Mouse (Mus musculus) frontal cortex, adult (tissue): ENCODE data around the gene Sphk1.

Experiments
- ATAC-seq: cut with Nextera tagmentation; 2 replicates; pipeline ENCODE4 v1.9.2; 2017; ENCODE audit warnings: mild to moderate bottlenecking, moderate library complexity, mixed read lengths; ENCODE audit not compliant: low TSS enrichment

Sphk1 gene

DNA sequence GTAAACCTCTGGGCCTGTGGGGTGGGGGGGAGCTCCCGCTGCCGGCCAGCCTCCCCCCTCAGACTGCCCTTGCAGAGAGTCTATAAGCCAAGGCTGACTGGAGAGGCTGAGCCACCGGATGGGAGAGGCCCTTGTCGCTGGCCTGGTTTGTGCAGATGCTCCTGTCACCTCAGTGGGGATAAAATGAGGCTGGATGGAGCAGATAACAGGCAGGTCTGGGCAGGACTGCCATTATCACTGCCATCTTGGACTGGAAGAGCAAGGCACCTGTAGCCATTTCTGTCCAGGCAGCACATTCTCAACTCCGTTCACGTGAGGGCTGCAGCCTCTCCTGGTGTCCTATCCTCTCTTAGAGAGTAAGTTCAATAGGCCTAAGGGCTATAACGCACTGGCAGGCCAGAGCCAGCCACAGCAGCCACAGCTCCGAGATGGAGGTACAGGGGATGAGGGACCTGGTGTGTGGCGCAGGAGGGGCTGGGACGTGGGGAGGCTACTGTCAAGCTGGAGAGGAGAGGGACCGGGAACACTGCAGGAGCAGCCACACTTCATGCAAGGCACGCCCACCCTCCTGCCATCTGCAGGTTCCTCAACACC, 7.5 kb downstream of the Sphk1 start:
- ATAC-seq: no peak

DNA sequence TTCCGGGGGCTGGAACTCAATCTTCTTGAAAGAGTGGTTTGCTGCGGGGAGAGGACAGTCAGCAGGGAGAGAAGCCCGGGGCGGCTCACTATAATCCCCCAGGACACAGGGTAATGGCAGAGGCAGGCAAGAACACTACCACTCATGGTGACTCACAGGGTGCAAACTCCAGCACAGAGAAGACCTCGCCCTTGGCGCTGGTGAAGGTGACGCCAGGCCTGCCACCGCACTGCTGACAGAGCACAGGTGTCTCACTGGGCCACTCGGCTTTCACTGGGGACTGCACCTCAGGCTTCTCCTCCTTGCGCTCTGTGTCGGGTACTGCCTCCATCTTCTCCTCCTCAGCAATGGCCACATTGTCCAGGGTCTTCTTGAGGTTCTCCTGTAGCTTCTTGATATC, 10.5 kb downstream of the Sphk1 start:
- ATAC-seq: no peak

DNA sequence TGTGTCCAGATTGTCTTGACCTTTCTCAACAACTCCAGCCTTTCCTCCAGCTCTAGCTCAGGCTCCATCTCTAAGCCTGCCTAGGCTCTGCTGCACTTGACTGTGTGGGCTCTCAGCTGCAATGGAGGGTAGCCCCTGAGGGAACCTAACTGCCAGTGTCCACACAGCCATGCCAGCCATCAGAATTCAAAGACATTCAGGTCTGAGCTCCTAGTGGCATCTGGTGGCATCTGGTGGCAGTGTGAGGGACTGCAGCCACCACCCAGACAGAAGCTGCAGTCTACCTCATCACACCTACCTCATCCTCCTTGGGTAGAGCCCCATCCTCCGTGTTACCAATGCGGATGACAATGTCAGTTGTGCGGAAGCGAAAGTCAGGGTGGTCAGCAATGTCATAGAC, 12.4 kb downstream of the Sphk1 start:
- ATAC-seq: peak; percentile 60; the same call in 1 of the 2 replicates

DNA sequence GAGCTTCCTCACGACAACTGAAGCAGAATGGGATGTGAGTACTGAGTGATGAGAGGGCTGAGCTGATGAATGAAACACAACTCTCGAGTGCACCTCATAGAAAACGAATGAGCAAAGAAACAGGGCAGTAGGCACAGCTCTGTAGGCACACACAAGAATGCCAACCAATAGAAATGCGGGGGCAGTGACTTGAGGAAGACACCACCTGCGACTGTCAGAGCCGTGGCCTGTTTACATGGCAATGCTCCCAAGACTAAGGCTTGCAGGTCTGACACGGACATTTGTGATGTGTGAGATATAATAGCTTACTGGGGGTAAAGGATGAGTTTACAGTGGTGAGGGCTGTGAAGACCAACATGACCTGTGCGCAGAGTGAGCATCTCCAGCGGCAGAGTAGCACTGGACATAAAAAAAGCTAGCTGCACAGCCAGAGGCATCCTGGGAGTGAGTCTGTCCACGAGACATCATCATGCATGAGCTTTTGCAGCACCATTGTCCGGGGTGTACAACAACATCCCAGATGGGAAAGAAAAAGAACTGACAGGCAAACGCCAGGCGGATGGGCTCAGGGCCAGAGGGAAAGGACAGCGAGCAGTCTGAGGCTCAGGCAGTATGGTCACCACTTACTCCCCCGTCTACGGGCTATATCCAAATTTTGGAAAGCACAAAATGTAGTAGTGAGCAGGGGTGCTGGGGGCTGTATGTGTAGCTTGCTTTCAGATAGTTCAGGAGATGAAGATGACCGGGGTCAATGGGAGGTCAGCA, 16.8 kb downstream of the Sphk1 start:
- ATAC-seq: no peak

DNA sequence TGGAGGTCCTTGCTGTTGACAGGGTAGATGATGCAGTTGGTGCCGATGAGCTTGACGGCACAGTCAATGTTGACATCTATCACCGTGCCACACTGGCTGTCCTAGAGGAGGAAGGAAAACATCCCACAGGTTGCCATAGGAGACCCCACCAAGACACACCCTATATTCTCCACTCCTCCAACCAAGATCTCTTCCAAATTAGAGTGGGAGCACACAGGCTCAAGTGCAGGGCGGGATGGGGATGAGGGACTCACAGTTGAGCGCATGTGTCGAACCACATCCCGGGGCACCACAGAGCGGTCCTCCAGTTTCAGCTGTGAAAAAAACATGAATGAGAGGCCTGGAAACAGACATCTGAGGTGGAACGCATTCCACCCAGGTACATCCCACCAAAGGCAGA, 18.1 kb downstream of the Sphk1 start:
- no peak for ATAC-seq

DNA sequence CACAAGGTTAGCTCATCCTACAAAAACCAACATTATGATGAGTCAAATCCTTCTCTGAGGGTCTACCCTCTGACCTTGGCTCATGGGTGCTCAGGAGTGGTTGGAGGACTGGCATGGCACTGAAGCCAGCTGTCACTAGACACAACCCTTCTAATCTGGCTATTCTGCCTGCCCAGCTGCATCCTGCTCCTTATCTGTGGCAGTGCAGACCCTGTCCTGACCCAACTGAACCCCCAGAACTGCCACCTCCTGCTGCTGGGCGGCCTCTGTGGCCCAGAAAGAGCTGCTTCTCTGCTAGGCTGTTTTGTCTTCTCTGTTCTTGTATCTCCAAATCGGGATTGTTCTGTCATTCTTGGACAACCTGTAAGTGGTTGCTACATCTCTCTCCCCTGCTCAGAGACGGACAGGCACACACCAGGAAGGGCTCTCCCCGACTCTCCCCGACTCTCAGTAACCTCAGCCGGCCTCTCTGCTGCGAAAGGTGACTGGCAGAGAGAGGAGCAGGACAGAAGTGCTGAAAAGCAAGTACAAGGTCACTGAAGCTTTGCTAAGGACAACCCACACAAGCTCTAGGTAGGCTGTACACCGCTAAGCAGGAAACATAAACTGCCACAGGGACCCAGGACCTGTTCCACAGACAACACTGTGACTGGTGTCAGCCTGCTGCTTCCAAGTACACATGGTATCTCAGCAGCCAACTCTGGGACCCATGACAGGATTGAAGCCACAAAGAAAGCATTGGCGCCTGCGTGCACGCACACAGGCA, 18.7 kb downstream of the Sphk1 start:
- ATAC-seq: no peak

DNA sequence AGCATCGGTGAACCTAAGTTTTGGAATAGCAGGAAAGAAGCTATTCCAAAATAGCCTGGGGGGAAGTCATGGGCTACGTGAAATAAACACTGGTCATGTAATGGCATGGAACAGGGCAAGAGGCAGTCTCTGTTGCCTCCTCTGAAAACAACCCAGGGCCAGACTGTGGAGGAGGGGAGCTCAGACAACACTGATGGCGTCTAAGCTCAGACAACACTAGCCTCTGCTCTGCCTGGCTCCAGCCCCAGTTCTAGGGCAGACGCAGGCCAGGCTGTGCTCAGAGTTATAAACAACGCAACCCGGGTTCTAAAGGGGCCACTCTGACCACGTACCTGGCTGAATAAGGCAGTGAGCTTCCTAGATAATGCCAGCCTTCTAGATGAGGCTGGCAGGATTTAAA, 20.0 kb downstream of the Sphk1 start:
- no peak for ATAC-seq

DNA sequence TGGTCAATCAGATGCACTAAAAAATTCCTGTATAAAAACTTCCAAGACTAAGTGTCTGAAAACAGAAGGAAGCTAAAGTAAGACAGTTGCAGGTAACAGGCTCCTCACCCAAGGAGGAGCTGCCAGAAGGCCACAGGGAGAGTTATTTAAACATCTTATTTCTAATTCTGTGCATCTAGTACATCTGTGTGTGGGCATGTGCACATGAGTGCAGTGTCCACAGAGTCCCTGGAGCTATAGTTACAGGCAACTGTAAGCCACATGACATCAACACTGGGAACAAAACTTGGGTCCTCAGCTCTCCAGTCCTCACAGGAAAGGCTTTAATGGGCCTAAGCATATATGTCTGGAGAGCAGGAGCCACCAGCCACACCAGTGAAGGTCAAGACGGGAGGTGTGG, 21.5 kb downstream of the Sphk1 start:
- peak; percentile 72; the same call in 1 of the 2 replicates for ATAC-seq

DNA sequence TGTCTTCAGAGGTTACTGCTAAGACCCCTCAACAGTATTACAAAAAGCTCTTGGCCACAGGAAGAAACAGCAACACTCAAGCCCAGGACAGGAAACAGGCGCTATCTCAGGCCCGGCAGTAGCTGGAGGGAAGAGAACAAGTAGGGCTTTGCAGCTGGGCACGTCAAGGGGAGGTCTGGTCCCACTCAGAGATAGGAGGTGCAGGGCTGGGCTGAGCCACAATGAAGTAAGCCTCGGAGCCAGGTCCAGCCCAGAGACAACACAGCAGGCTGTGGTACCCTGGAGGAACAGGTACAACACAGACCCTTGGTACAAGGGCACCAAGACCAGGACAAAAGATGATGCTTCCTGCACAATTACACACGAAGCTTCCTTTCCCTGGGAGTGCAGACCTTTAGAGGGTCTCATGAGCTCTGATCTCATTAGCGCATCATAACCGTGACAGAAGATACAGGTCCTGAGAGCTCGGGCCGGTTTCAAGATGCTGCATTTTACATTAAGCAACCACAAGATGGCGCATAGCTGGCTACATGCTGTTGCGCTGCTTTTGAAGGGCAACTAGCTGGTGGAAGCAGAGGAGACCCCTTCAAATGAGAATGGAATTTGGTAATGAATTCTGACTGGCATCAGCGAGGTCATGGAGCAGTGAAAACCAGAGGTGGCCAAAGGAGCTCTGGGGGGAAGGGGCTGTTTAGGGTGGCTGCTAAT, 23.6 kb downstream of the Sphk1 start:
- no peak for ATAC-seq

DNA sequence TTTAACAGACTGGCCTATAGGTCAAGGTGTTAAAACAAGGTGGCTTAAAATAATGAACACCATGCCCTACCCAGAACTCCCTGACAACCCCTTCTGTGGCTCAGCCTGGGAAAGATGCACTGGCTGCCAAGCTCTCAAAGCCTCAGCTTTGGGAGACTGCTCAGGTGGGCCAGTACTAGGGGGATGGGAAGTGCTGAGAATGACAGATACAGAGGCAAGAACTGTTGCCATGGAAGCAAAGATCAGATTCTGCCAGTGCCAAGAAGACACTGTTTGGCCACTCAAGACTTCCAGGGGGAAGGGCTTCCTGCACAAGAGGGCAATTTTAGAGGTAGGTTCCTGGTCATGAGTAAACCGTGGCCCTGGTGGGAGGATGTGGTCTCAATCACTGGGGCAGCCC, 24.8 kb downstream of the Sphk1 start:
- no peak for ATAC-seq

DNA sequence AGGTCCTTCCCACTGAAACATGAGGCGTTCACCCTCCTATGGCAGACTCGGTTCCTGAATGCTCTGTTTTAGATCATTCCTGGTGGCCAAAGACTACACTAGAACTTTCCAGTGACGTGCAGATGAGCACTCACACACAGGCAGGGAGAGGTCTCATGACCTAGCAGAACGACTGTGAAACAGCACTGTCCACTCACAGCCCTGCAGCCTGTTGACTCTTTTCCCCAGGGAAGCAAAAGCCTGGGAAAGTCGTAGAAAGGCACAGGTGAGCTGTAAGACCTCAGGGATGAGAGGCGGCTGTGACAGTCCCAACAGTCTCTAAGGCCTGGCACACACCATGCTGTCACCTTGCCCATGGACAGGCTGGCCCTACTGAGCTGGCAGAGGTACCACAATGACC, 25.6 kb downstream of the Sphk1 start:
- no peak for ATAC-seq

DNA sequence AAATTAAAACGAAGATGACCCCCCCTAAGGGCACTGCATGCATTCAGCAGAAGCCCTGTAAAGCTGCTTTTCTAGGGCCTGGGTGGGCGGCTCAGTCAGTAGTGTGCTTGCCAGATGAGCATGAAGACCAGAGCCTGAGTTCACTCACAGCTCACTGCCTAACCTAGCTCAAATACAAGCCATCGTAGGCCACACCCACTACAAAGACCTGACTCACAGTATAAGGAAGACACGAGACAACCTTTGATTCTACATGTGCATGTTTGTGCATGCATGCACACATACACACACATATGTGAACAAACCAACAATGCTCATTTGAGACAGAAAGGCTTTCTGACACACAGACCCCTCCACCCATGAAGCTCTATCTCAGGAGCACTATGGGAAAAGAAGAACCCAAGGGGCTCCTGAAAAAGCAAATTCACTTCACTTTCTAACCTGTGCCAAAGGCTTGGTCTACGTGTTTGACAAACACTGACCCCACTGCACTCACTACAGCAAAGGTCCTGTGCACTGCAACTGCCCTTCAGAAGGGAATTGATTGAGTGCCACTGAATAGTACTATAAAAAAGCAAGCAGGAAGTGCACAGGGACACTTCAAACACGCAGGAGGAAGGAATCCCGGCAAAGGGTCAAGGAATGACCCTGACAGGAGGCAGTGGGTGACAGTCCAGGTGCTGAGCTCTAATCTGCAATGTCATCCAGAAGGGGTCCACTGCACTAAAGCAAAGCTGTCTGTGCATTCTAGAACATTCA, 34.7 kb downstream of the Sphk1 start:
- no peak for ATAC-seq

DNA sequence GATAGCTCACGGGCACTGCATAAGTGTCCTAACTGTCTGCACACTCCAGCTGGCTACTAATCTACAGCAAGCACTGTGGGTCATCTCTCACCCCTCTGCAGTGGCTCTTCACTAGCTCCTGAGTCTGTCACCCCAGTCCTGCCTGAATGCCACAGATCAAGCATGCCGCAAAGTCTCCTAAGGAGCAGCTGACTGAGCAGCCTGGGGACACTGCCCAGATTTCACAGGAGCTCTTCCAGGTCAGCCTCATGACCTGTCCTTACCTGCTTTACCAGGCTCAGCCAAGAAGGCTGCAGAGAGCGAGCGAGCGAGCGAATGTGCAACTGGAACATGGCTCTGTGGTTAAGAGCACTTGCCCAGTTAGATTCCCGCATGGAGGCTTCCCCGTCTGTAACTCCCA, 36.8 kb downstream of the Sphk1 start:
- 0 out of 2 replicates have a peak, but pooled peaks have one; percentile 18 for ATAC-seq

DNA sequence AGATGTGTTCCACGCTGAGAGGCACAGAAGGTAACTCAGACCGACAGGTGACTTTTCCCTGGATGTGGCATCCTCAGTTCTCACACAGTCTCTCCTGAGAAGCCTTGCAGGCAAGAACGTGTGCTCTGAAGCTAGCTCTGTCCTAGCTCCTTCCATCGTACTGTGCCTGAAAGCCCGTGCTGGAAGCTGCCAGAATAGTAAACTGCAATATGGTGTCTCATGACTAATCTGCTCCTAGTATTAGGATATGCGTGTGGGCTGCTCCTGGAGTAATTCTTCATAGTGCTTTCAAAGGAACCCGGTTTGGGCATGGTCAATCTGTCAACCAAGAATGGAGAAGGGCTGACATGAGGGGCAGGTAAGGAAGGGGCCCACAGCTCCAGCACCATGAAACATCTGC, 40.1 kb downstream of the Sphk1 start:
- ATAC-seq: no peak

DNA sequence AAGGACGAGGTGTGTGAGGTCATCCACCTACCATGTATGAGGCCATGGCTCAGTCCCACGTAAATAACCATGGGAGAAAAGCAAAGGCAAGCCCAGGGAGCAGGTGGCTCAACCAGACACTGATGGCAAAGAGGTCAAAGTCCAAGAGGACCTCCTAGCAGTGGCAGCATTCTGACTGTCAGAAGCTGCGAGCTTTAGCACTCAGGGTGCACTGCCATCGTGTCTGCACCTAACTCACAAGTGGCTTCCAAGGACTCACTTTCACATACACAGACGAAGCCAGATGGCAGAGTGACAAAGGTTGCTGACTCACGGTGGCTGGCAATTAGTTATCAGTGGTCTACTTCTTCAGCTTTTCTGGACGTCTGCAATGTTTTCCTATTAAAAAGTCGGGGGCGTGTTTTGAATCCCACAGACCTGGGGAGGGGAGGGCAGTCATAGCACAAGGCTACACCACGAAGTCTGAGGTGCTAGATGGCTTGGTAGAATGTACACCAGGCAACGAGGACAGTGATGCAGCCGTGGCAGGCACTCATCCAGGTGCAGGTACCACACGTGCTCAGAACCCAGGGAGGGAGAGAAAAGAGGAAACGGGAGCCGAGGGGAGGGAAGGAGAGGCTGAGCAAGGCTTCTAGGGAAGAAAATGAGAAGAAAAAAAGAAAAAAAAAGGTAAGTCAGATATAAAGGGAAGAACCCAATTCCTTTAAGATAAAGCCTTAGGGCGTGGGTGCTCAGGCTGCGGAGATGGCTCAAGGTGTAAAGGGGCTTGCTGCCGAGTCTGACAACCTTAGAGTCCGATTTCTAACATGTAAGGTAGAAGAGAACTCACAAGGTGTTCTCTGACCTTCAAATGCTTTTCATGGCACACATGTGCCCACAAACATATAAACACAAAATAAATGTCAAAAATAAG, 41.3 kb downstream of the Sphk1 start:
- no peak for ATAC-seq

DNA sequence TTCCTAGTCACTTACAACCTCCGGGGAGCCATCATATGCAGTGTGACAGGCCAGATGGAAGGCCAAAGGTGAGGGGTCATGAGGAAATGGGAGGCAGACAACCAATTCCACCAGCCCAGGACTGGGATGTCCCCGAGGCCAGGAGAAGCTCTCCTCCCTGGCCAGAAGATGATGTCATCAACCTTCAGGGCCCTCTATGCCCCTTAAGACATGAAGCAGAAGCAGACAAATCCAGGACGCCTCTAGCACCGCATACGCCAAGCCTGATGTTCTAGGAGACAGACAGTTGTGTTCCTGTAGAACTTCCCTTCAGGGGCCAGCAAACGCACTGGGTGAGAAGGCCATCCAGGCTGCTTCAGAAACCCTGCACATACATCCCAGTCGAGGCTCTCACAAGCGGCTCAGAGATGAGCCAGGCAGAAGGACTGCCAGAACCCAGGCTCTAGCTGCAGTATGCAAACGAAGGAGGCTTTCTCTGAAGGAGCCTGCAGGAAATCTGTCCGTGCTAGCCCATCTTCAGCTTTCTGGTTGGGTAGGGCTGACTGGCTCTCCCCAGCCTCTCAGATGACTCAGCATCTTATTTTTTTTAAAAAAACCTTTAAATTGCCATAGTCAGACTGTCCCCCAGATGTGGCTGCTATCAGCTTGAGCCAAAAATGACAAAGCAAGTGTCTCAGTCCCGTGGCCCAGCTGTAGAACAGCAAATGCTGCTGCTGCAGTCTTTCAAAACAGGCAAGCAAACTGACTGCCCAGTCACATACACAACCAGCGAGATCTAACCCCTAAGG, 42.2 kb downstream of the Sphk1 start:
- ATAC-seq: peak; percentile 86

DNA sequence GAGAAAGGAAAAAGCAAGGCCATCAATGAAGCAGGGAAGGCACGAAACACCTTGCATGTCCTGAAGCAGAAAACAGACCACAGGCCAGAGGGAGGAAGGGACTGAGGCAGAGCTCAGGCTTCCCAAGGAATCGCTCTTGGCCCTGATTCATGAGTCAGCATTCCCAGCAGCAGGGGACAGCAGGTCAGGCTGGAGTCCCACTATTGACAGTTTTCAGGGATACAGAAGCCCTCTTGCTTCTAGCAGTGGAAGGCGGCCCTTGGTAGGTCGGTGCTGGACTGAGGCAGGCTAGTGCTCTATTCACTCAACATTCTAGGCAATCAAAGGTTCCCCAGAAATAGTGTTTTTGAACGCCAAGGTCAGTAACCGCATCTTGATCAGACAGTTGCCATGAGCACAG, 43.8 kb downstream of the Sphk1 start:
- ATAC-seq: no peak

DNA sequence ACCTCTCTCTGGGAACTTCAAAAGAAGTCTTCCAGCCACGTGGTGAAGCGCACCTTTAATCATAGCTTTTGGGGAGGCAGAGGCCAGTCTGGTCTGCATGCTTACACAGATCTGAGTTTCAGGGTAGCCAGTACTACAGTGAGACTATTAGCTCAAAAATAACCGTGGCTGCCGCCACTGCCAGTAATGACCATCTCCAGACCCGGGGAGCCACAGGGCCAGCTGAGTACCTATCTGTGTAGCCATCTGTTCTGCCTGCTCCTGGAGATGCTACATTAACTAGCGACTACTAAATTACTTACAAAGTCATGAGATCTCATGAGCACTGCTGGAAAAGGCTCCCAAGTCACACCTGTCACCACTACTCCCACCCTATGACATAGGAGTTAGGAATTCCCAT, 44.3 kb downstream of the Sphk1 start:
- ATAC-seq: no peak

DNA sequence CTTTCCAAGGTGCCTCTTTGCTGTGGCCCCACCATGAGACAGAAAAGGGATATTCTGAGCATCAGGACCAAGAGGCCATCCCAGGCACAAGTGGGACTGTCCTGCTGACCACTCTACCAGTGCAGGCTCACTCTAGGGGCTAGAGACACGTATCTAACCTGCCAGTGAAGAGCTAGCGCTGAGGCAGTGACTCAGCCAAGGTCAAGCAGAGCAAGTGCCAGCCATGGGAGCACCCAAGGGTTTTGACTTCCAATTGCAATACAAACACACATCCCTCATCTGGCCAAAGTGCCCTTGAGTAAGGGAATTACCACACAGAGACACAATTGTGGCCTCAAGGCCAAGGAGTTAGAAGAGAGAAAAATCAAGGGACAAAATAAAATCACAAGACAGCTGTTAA, 44.7 kb downstream of the Sphk1 start:
- no peak for ATAC-seq

DNA sequence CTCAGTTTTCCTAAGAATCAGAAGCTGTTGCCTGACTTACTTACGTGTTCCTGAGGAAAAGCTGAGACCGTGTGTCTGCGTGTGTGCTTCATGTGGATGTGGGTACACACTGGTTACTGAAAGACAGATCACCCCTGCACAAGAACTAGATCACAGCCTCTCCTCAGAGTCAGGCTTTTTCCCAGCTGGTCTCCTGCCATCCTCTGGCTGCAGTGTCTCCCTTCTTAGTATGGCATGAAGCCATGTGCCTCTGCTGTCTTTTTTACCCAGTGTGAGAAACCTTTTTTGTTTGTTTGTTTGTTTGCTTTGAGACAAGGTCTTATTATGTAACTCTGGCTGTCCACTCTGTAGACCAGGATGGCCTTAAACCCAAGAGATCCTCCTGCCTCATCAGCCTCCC, 48.6 kb downstream of the Sphk1 start:
- ATAC-seq: no peak
